Mouse (Mus musculus): Measurements from ENCODE around the gene Celsr1. TPM values are rescaled to one million over a fixed set of nuclear protein-coding genes. Genes with fewer than 3 reads are reported as not detected.
"Not testable (repeated sequence)": the region's sequence is repeated elsewhere in the genome, so short reads cannot be mapped to it uniquely, and the experiment has no call there.

Gene Celsr1
- polyA plus RNA-seq, 1 experiment: 0.80 TPM

DNA sequence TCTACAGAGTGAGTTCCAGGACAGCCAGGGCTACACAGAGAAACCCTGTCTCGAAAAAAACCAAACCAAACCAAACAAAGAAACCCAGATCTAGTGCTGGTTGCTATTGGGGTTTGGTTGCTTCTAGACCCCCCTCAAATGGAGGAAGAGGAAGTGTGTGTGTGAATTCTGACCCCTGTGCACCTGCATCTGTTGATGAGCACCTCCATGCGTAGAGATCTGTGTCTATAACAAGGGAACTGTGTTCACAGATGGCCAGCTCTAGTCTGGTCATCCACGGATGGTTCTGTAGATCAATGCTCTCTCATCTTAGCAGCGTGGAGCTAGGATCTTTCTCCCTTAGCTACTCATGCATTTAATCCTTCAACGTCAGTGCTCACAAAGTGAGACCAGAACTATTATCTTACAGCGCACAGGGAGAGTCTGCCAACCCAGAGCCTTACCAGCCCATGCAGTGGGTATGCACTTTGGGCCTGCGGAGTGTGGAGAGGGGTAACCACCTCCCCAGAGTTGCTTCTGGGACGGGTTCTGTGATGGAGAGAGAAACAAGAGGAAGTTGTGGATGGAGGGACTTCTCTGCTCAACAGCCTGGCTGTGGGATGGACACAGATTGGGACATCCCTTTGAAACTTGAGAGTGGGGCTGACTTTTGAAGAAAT is 30.7 kb upstream of the Celsr1 start:
- no peak for DNase-seq (ENCODE audit: low spot score)

DNA sequence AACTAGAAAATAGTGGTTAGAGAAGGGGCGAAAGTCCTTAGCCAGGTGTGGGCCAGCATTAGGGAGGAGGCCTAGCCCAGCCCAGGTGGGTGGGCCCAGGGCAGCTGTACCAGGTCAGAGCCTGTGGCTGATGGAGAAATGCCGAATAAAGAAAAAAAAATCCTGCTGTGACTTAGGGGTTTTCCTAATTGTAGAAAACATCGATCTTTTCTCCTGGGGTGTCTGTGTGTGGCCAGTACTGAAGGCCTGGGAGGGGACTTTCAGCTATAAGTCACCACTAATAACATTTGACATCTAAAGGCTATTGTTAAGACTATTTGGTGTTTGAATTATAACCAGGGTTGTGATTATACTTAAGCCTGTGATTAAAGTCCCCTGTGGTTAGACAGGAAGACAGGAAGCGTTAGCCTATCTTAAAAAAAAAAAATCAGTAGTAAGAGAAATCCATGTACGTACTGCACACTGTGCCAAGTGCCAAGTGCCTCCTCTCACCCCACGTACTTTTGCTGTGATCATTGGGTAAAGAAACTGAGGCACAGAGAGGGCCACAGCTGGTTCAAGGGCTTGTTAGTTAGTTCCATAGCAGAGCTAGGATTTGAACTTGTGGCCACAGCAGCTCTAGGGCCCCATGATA is 28.4 kb upstream of the Celsr1 start:
- DNase-seq (ENCODE audit: low spot score): no peak

DNA sequence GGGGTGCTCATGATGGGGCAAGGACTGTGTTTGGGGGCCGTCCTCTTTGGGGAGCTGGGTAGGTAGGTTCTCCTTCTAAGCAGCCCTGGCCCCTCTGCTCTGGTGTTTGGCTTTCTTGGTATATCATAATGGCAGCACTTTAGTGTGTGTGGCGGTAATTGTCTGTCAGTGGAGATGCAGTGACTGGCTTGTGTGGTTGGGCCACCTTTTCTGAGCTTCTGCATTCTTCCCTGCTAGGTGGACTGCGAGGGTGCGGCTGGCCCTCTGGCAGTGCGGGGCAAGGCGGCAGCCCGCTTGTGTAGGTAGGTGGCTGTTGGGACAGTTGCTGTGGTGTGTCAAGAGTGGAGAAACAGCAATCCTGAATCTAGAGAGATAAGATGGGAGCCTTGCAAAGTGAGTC is 27.6 kb upstream of the Celsr1 start:
- DNase-seq (ENCODE audit: low spot score): no peak

DNA sequence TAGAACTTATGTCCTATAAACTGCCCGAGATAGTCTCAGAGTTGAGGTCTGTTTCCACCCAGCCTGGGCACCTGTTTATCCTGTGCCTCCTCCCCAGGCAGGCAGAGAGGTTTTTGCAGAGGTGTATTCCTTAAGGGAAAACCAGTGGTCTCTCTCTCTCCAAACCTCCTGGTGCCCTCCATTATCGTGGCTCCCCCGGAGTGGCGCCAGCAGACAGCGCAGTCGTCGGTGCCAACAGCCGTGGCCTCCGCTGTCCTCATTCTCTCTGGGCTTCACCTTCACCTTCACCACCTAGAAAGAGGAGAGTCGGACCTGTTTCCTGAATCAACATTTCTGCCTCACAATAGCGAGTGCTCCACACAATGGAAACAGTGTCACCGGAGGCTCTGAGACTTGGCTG is 27.0 kb upstream of the Celsr1 start:
- DNase-seq (ENCODE audit: low spot score): no peak

DNA sequence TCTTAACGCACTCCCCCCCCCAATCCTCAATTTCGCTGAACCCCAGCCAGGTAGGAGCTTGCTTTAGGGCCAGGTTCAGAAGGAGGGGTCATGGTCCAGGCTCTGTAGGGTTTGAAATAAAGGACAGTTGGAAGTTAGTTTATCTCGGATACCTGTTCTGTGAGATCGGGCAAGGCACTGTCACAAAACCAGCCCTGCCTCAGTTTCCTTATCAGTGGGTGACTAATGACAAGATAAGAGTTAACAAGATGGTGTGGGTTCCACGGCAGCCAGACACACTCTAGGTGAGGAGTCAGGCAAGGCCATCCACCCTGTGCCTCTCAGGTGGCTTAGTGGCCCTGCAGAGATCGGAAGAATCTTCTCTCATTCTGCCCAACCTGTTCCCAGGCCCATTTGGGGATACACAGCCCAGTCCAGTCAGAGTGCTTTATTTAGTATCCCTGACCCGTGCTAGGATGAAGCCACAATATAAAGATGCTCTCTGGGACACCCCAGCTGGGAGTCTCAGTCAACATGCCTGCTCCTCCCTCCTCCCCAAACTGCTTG is 26.3 kb upstream of the Celsr1 start:
- DNase-seq (ENCODE audit: low spot score): no peak

DNA sequence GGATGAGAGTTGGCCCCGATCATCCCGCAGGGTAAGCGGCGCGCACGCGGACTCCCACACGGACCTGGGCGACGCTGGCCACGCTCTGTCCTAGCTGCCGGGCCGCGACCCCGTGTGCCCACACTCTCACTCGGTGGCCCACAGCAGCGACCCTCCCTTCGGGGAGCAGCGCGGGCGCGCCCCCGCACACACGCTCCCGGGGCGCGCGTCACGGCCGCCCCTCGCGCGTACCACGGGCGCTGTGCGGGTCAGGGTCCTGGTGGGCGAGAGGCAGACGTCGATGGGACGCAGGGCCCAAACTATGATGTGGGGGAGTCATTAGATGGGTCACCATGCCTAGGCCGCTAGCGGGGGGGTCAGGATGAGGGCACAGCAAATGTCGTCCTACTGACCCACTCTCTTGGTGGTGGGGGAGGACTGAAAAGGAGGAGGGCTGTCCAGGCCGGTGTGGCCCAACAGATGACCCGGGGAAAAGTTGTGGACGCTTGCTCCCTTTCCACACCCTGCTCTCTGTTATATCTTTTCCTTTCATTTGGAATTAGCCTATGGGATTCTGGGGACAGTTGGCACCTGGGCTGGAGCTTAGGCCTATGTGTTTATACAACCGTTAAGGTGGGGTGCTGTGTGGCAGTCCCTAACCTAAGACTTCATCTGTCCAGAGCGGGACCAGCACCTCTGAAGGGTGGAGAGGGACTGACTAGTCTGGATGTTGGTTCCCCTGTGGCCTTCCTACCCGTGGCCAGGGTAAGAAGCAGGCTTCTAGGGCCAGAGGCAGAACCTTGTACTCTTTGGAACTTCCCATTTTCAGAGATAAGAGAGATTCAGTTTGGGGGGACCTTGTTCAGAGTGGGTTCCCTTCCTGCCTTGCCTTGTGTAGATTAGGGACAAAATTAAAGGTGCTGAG is 25.6 kb upstream of the Celsr1 start:
- DNase-seq (ENCODE audit: low spot score): no peak

GRCm38 (mm10) chr15:86058394-86058915 is 24.9 kb upstream of the Celsr1 start:
- DNase-seq (ENCODE audit: low spot score): peak; percentile 59

DNA sequence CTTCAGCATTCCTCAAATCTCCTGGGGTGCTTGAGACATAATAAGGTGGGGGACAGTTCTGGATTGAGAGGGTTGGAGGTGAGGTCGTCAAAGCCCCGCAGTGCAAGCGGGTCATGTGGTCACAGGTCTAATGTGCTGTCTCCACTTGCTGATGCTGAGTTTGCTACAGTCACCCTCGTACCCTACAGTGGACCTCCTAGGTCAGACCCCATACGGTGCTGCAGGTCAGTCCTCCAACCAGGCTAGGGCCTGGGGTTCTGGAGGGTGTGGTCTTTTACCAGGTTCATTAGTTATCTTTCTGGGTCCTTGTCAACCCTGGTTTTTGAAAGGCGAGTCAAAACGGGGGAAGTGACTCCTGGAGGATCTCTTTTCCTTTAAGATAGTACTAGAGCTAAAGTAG is 24.3 kb upstream of the Celsr1 start:
- DNase-seq (ENCODE audit: low spot score): no peak

GRCm38 (mm10) chr15:86057413-86057812 is 23.8 kb upstream of the Celsr1 start, which contains the start of gene Gramd4:
Gramd4 (plus strand) TSS chr15:86057695.
- no peak for DNase-seq (ENCODE audit: low spot score)

DNA sequence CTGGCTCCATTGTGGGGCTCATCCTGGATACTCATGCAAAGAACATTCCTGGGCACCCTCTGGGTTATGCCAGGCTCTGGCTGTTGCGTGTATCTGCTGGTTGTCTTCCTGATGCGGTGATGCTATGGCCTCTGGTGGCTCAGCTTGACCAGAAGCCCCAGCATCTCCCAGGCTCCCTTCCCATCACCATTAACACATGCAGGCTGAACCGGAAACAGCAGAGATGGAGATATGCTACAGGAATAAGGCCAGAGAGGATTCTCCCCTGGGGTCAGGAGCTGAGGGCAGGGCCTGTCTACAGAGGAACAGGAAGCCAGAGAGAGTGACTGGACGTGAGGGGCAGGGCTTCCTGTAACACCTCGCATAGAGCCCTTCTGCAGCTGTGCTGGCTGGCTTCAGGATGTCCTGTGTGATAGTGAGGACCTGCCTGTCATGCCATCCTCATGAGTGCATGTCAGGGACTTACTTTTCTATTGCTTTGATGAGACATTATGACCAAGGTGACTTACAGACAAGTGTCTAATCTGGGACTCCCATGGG is 22.7 kb upstream of the Celsr1 start:
- no peak for DNase-seq (ENCODE audit: low spot score)

- DNase-seq (ENCODE audit: low spot score): not testable (repeated sequence)
Observed at GRCm38 (mm10) chr15:86054861-86055260, 21.3 kb upstream of the Celsr1 start.

DNA sequence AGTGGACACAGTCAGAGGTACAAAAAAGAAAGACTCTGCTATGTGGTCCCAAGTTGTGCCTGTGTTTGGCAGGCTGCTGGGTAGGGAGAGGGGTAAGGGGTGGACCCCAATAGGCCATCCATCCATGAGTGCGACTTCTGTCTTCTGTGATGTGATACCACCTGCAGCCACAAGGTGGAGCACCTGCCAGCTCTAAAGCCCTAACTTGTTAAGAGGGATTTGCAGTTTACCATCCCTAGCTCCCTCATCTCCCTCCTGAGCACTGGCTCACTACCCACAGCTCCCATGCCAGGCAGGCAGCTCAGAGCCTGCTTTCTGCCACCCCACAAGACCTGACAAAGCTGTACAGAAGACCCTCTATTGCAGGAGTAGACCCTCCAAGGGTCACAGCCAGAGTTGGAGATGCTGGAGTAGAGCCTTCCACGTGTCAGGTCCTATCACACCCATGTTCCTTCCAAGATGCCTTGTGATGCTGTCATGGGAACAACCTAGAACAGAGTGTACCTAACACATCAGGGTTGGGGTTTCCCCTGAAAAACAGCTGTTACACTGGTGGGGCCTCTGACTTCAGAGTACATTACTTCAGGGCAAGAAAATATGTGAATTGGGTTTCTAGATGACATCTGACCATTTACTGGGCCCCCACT is 20.4 kb upstream of the Celsr1 start:
- peak; percentile 67 for DNase-seq (ENCODE audit: low spot score)

GRCm38 (mm10) chr15:86051878-86052478 is 18.4 kb upstream of the Celsr1 start:
- no peak for DNase-seq (ENCODE audit: low spot score)

- DNase-seq (ENCODE audit: low spot score): no peak
Observed at GRCm38 (mm10) chr15:86051152-86051551, 17.6 kb upstream of the Celsr1 start.

GRCm38 (mm10) chr15:86050170-86050743 is 16.7 kb upstream of the Celsr1 start:
- DNase-seq (ENCODE audit: low spot score): no peak

DNA sequence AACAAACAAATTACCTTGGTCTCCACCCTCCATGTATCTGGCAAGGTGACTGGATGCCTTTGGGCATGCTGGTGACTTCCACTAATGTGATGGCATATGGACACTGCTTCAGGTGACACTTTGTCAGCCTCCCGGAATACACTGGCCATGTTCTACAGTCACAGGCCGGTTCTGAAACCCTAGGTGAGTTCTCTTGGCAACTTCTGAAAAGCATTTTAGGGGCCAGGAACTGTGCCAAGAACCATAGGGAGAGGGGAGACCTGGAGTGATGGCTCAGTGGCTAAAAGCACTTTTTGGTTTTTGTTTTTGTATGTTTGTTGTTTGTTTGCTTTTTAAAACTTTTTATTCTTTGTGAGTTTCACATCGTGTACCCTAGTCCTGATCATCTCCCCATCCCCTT is 15.9 kb upstream of the Celsr1 start:
- DNase-seq (ENCODE audit: low spot score): no peak

- no peak for DNase-seq (ENCODE audit: low spot score)
Observed at GRCm38 (mm10) chr15:86042364-86042763, 8.8 kb upstream of the Celsr1 start.

DNA sequence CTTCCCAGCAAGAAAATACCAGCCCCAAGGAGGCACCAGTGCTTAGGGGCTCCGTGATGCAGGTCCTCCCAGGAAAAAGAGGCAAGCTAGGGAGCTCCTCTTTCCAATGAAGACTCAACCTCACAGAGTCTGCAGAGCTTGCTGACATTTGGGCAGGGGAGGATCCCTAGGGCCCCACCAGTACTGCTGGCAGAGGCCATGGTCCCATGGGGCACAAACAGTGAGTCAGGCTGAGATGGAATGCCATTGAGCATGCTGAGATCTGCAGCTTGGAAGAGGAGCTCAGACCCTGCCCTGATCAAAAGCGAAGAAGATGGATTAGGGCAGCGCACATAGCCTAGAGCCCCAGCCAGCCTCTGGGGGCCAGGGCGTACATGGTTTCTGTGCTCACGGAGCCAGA is 7.8 kb upstream of the Celsr1 start:
- DNase-seq (ENCODE audit: low spot score): no peak

GRCm38 (mm10) chr15:86038802-86039201 is 5.2 kb upstream of the Celsr1 start:
- peak; percentile 48 for DNase-seq (ENCODE audit: low spot score)

GRCm38 (mm10) chr15:86035913-86036312 is 2.3 kb upstream of the Celsr1 start:
- no peak for DNase-seq (ENCODE audit: low spot score)
